Mouse (Mus musculus): ENCODE results near the gene Lars2.

- TF ChIP-seq CTCF (conservative IDR thresholded peaks at IDR 0.05 in 1 of 2, IDR thresholded peaks at IDR 0.05 in 1 of 2; ENCODE audit: low read depth in 2 of 2, low read length in 2 of 2) (no peak), CHD2 (IDR thresholded peaks at IDR 0.05; ENCODE audit: low read length) (no peak), ZNF384 (IDR thresholded peaks at IDR 0.05; ENCODE audit: low read depth, low read length) (no peak), KAT2A (IDR thresholded peaks at IDR 0.05; ENCODE audit: insufficient replicate concordance, low read length) (no peak), POLR2A (IDR thresholded peaks at IDR 0.05; ENCODE audit: low read depth, low read length) (no peak), USF1 (IDR thresholded peaks at IDR 0.05; ENCODE audit: low read depth, low read length) (no peak), TCF12 (IDR thresholded peaks at IDR 0.05; ENCODE audit: low read depth, low read length) (no peak)
Measured at GRCm38 (mm10) chr9:123483598-123483997, 116.9 kb downstream of the Lars2 start.

Measured in CH12.LX (cell line).